Mouse (Mus musculus) embryo, embryonic 10 days (tissue): ENCODE data around the gene Flywch1.
A peak's percentile ranks its signal among the peaks of the same experiment; 100 is the strongest.

Source experiments
- DNase-seq: peaks from one replicate; pipeline ENCODE4 v3.0.0-alpha.2; 2015; ENCODE audit warnings: low spot score

Gene Flywch1

GRCm38 (mm10) chr17:23744076-23744475 lies 27.3 kb downstream of the Flywch1 start:
- DNase-seq = peak; percentile 5

- DNase-seq = peak; percentile 3
These were observed 28.5 kb downstream of the Flywch1 start for GRCm38 (mm10) chr17:23742941-23743340.

- peak; percentile 57 for DNase-seq
These were observed 29.1 kb downstream of the Flywch1 start for GRCm38 (mm10) chr17:23742210-23742793.

- no peak for DNase-seq
These were observed 29.8 kb downstream of the Flywch1 start for GRCm38 (mm10) chr17:23741359-23742209.

GRCm38 (mm10) chr17:23740598-23741021 lies 30.8 kb downstream of the Flywch1 start, which contains the start of gene Paqr4:
Paqr4 (minus strand) TSS chr17:23740867.
- DNase-seq = no peak

- peak; percentile 94 for DNase-seq
These were observed 31.2 kb downstream of the Flywch1 start for GRCm38 (mm10) chr17:23740136-23740584.

GRCm38 (mm10) chr17:23739202-23740135 lies 31.9 kb downstream of the Flywch1 start:
- DNase-seq = peak; percentile 51

- DNase-seq = no peak
These were observed 32.6 kb downstream of the Flywch1 start for GRCm38 (mm10) chr17:23738836-23739201.

- DNase-seq = no peak
These were observed 33.6 kb downstream of the Flywch1 start for GRCm38 (mm10) chr17:23737493-23738445.

- DNase-seq = no peak
These were observed 37.1 kb downstream of the Flywch1 start for GRCm38 (mm10) chr17:23734341-23734740.

- no peak for DNase-seq
These were observed 41.0 kb downstream of the Flywch1 start for GRCm38 (mm10) chr17:23730441-23730840.

- peak; percentile 89 for DNase-seq
These were observed 44.7 kb downstream of the Flywch1 start for GRCm38 (mm10) chr17:23726758-23727142.

GRCm38 (mm10) chr17:23725999-23726757 lies 45.2 kb downstream of the Flywch1 start, which contains the start of gene Pkmyt1:
Pkmyt1 (plus strand) TSS chr17:23726336.
- DNase-seq = peak; percentile 97

GRCm38 (mm10) chr17:23725477-23725876 lies 45.9 kb downstream of the Flywch1 start:
- DNase-seq = no peak

- DNase-seq = no peak
These were observed 48.9 kb downstream of the Flywch1 start, which contains the start of gene 1520401A03Rik for GRCm38 (mm10) chr17:23722376-23723125. 1520401A03Rik (minus strand) TSS chr17:23722783.

- DNase-seq = no peak
These were observed 49.5 kb downstream of the Flywch1 start for GRCm38 (mm10) chr17:23721886-23722285.

- DNase-seq = no peak
These were observed 51.9 kb downstream of the Flywch1 start for GRCm38 (mm10) chr17:23719455-23719854.

GRCm38 (mm10) chr17:23717003-23717402 lies 54.4 kb downstream of the Flywch1 start:
- DNase-seq = no peak

- peak; percentile 85 for DNase-seq
These were observed 65.2 kb downstream of the Flywch1 start for GRCm38 (mm10) chr17:23706212-23706611.
